Mouse (Mus musculus) limb, embryonic 12.5 days (tissue): Measurements from ENCODE around the gene Ppp1r16b. TPM values are rescaled to one million over a fixed set of nuclear protein-coding genes. Genes with fewer than 3 reads are reported as not detected.

Source experiments
- ATAC-seq: fragments of 200-750 bp; cut with Nextera tagmentation; 2 replicates; pipeline ENCODE4 v1.8.0; 2017; ENCODE audit warnings: low read depth, moderate TSS enrichment; ENCODE audit not compliant: insufficient number of reproducible peaks, insufficient read depth, low FRiP score, low TSS enrichment
- H3K27ac ChIP-seq: fragments of 300-500 bp; sonication (generic); 2 replicates; pipeline ENCODE4 v1.5.1; 2016; ENCODE audit warnings: mild to moderate bottlenecking, moderate library complexity
- H3K27me3 ChIP-seq: fragments of 300-500 bp; sonication (generic); 2 replicates; pipeline ENCODE4 v1.6.1; 2016; ENCODE audit warnings: mild to moderate bottlenecking, moderate library complexity
- H3K36me3 ChIP-seq: fragments of 300-500 bp; sonication (generic); 2 replicates; pipeline ENCODE4 v1.6.1; 2016; ENCODE audit warnings: mild to moderate bottlenecking, moderate library complexity
- H3K4me1 ChIP-seq: fragments of 300-500 bp; sonication (generic); replicated peaks from 2 replicates; pipeline ENCODE4 v1.6.1; 2016
- H3K4me2 ChIP-seq: fragments of 300-500 bp; sonication (generic); 2 replicates; pipeline ENCODE4 v1.6.1; 2016; ENCODE audit warnings: mild to moderate bottlenecking, moderate library complexity
- H3K4me3 ChIP-seq: fragments of 300-500 bp; sonication (generic); replicated peaks from 2 replicates; pipeline ENCODE4 v1.5.1; 2016; ENCODE audit warnings: mild to moderate bottlenecking
- H3K9ac ChIP-seq: fragments of 300-500 bp; sonication (generic); replicated peaks from 2 replicates; pipeline ENCODE4 v1.6.1; 2016; ENCODE audit warnings: mild to moderate bottlenecking, moderate library complexity
- H3K9me3 ChIP-seq: fragments of 300-500 bp; sonication (generic); 2 replicates; pipeline ENCODE4 v1.6.1; 2016; ENCODE audit warnings: mild to moderate bottlenecking, moderate library complexity
- WGBS: fragments of 180-500 bp; shearing (Covaris S2); methylation state at CpG from one replicate; pipeline ENCODE4 v1.1.7; 2016; 5-methylcytosine and 5-hydroxymethylcytosine counted together
- polyA plus RNA-seq: library from polyadenylated mRNA; unstranded; fragments of >200 nt; fragmentation: Nextera tagmentation; extraction: Ambion mirVana; gene quantifications from 2 replicates; pipeline ENCODE4 v1.2.1, GENCODE M21; 2016

Gene Ppp1r16b
- polyA plus RNA-seq, 1 experiment from 2014 or later = 3.3 TPM

DNA sequence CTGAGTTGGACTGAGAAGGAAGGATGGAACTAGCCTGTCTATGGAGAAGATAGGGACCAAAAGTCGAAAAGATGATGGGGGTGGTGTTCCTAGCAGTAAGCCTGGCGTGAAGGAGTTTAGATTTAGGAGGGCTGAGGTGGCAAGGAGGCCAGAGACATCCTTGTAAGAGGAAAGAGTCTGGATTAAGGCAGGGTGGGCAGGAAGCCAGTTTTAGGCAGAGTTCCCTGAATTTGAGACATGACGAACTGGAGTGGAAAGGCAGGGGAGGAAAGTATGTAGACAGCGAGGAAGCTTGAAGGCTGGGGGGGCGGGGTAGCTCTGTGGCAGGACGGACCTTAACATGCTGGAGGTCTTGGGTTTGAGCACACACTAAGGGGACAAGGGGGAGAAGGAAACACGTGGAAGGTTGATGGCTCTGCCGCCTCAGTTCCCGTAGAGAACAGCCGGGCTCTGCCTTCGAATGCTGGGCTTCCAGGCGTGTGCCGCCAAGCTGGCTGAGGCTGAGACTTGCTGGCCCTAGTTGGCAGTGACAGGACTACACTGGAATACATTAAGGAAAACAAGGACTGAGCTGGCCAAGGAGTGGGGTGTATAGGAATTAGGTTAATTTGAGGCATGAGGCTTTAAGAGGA lies 105.0 kb downstream of the Ppp1r16b start:
- Histone ChIP-seq H3K4me1 (peaks cover 48% of the 10 kb centered on the region), H3K9me3 (no peaks in the 10 kb centered on the region), H3K9ac (peak overlapping the region; percentile 73), H3K27me3 (no peaks in the 10 kb centered on the region), H3K4me3 (peak overlapping the region; percentile 76), H3K27ac (no peak overlapping the region), H3K36me3 (peaks cover 22% of the 10 kb centered on the region; the same call in 1 of the 2 replicates), H3K4me2 (peak overlapping the region; percentile 85)
- no peak for ATAC-seq
- 43% methylated on average over 13 of the region's 13 CpGs for WGBS

GRCm38 (mm10) chr2:158771066-158771763 lies 106.0 kb downstream of the Ppp1r16b start:
- WGBS = 43% methylated on average over 11 of the region's 11 CpGs
- Histone ChIP-seq H3K4me2 (peak overlapping the region; percentile 85), H3K27ac (no peak overlapping the region), H3K9me3 (no peaks in the 10 kb centered on the region), H3K36me3 (peaks cover 25% of the 10 kb centered on the region; the same call in 1 of the 2 replicates), H3K4me3 (0 out of 2 replicates have a peak overlapping the region, but pooled peaks have one; percentile 76), H3K4me1 (peaks cover 52% of the 10 kb centered on the region), H3K27me3 (no peaks in the 10 kb centered on the region), H3K9ac (no peak overlapping the region)
- no peak for ATAC-seq

- H3K27ac ChIP-seq = no peak overlapping the region
- H3K9ac ChIP-seq = no peak overlapping the region
- 86% methylated on average over 13 of the region's 13 CpGs for WGBS
- no peaks in the 10 kb centered on the region for H3K27me3 ChIP-seq
- no peak for ATAC-seq
- no peak overlapping the region for H3K4me2 ChIP-seq
- no peaks in the 10 kb centered on the region for H3K9me3 ChIP-seq
- H3K36me3 ChIP-seq = peaks cover 32% of the 10 kb centered on the region; the same call in 1 of the 2 replicates
- no peak overlapping the region for H3K4me3 ChIP-seq
- H3K4me1 ChIP-seq = peaks cover 60% of the 10 kb centered on the region
These were observed 107.6 kb downstream of the Ppp1r16b start for GRCm38 (mm10) chr2:158772808-158773207.

GRCm38 (mm10) chr2:158774886-158775285 lies 109.7 kb downstream of the Ppp1r16b start:
- no peak for ATAC-seq
- no peaks in the 10 kb centered on the region for H3K9me3 ChIP-seq

DNA sequence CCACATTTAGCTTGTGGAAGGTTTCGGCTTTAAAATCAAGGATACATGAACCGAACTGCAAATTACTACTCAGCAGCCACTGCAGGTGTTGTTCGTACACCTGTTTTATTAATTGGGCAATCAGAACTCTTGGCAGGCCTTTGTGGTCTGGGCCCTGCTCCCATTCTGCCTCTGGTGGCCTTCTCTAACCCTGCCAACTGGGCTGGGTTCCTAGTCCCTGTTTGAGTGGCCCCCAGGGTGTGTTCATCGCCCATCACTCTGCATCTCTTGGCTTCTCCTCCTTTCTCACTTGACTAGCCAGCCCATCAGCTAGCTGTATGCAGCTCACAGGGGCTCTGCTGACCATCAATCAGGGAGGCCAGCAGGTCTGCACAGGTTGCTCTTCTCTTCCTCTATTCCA lies 111.5 kb downstream of the Ppp1r16b start:
- Histone ChIP-seq H3K4me3 (no peak overlapping the region), H3K27ac (no peak overlapping the region), H3K9me3 (no peaks in the 10 kb centered on the region), H3K27me3 (no peaks in the 10 kb centered on the region), H3K9ac (0 out of 2 replicates have a peak overlapping the region, but pooled peaks have one; percentile 12), H3K36me3 (peaks cover 57% of the 10 kb centered on the region), H3K4me1 (peaks cover 36% of the 10 kb centered on the region), H3K4me2 (no peak overlapping the region)
- ATAC-seq = no peak
- WGBS = 84% methylated on average over 4 of the region's 4 CpGs

More at GRCm38 (mm10) chr2:158774886-158775285, 109.7 kb downstream of the Ppp1r16b start:
- H3K4me2 ChIP-seq = no peak overlapping the region
- peaks cover 55% of the 10 kb centered on the region for H3K4me1 ChIP-seq
- no peak overlapping the region for H3K27ac ChIP-seq
- H3K4me3 ChIP-seq = no peak overlapping the region
- H3K27me3 ChIP-seq = no peaks in the 10 kb centered on the region
- H3K9ac ChIP-seq = no peak overlapping the region
- H3K36me3 ChIP-seq = peaks cover 39% of the 10 kb centered on the region
- WGBS = 77% methylated on average over 8 of the region's 8 CpGs

DNA sequence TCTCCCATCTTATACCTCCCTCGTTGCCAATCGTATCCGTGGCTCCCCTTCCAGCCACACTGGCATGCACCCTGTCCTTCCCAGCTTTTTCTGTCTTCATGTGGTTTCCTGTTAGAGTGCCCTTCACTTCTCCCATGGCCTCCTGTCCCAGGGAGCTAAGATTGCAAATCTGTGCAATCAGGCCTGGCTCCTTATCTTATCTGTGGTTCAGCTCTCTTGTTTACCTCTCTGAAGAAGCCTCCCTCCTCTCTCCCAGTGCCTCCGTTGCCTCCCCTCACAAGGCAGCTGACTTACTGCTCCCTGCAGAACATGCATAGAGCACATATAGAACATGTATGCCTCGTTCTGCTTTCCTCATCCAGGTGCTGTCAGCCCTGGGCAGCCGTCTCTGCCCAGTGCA lies 112.3 kb downstream of the Ppp1r16b start:
- H3K9me3 ChIP-seq = no peaks in the 10 kb centered on the region
- 63% methylated on average over 6 of the region's 6 CpGs for WGBS
- H3K27ac ChIP-seq = no peak overlapping the region
- H3K9ac ChIP-seq = no peak overlapping the region
- H3K27me3 ChIP-seq = no peaks in the 10 kb centered on the region
- no peak for ATAC-seq
- H3K4me3 ChIP-seq = no peak overlapping the region
- H3K36me3 ChIP-seq = peaks cover 59% of the 10 kb centered on the region
- no peak overlapping the region for H3K4me2 ChIP-seq
- peaks cover 29% of the 10 kb centered on the region for H3K4me1 ChIP-seq

DNA sequence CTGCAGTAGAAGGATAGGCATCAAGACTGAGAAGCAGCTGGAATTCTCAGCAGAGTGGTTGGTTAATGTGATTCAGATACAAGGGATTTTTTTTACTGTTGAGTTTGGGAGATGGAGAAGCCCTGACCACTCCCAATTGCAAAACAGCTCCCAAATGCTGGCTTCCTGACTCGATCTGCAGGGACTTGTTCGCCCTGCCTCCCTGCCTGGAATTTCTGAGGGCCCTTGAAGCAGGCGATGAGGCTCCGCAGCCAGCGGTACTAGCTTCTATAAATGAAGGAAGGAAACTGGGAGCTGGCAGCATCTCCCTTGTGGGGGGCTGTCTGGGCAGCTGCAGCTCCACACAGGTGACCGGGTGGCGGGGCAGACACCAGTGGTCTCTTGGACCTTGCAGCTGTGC lies 113.2 kb downstream of the Ppp1r16b start:
- WGBS = 59% methylated on average over 7 of the region's 7 CpGs
- Histone ChIP-seq H3K4me2 (no peak overlapping the region), H3K27me3 (no peaks in the 10 kb centered on the region), H3K27ac (no peak overlapping the region), H3K4me3 (no peak overlapping the region), H3K9ac (no peak overlapping the region), H3K36me3 (peaks cover 59% of the 10 kb centered on the region), H3K9me3 (no peaks in the 10 kb centered on the region), H3K4me1 (peaks cover 26% of the 10 kb centered on the region)
- ATAC-seq = no peak

DNA sequence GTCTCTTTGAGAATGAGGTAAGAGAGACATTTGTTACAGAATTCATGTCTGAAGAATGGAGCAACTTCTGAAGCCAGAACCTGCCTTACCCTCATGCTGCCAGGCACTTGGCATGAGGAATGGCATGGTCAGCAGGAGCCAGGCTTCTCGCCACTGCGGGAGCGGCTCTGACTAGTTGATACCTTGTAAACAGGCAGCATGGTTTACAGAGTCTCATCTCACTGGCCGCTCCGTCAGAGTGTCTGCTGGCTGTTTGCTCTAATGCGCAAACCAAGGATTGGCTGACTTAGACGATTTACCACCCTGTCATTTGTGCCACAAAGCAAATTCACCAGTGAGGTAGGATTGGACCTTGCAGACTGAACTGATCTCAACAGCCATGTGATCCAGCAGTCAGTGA lies 115.9 kb downstream of the Ppp1r16b start:
- Histone ChIP-seq H3K9ac (no peak overlapping the region), H3K4me2 (no peak overlapping the region), H3K36me3 (peaks cover 74% of the 10 kb centered on the region), H3K4me3 (no peak overlapping the region), H3K27me3 (no peaks in the 10 kb centered on the region), H3K27ac (no peak overlapping the region), H3K9me3 (no peaks in the 10 kb centered on the region), H3K4me1 (peaks cover 17% of the 10 kb centered on the region)
- WGBS = 92% methylated on average over 7 of the region's 7 CpGs
- no peak for ATAC-seq

DNA sequence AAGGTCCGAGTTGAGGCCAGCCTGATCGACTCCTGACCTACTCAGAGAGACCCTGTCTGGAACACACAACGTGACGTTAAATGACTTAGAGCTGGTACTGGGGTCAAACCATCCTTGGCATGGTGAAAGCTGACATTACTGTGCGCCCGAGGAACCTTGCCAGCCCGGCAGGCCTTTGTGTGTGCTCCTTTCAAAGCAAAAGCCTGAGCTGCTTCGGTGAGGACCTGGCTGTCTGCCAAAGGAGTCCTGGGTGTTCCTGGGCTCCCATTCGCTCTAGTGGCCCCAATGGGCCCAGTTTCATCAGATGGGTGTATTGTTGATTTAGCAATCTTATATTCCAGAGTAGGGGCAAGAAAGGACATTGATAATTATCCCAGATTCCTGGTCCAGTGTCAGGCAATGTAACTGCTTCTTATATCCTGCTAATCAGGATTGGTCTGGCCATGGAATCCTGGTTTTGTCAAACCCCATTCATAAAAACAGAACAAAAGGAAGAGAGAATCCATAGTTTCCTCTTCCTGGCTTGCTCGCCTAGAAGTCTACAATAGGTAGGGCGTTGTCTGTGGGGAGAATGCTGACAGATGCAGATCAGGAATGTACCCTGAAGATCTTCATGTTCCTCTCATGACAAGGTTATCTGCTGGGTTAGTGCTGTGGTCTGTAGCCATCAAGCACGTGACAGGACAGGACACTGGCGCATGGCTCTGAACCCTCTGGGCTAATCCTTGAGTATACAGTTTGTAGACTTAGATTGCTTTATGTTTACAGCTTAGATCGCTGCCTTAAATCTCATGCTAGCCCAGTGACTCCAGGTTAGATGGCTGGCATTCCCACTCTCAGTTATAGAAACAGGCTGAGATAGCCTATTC lies 122.0 kb downstream of the Ppp1r16b start:
- no peaks in the 10 kb centered on the region for H3K4me1 ChIP-seq
- H3K27ac ChIP-seq = no peak overlapping the region
- no peak overlapping the region for H3K9ac ChIP-seq
- peaks cover 47% of the 10 kb centered on the region for H3K36me3 ChIP-seq
- no peak overlapping the region for H3K4me2 ChIP-seq
- H3K27me3 ChIP-seq = no peaks in the 10 kb centered on the region
- no peak overlapping the region for H3K4me3 ChIP-seq
- no peak for ATAC-seq
- H3K9me3 ChIP-seq = no peaks in the 10 kb centered on the region
- WGBS = 91% methylated on average over 14 of the region's 14 CpGs

DNA sequence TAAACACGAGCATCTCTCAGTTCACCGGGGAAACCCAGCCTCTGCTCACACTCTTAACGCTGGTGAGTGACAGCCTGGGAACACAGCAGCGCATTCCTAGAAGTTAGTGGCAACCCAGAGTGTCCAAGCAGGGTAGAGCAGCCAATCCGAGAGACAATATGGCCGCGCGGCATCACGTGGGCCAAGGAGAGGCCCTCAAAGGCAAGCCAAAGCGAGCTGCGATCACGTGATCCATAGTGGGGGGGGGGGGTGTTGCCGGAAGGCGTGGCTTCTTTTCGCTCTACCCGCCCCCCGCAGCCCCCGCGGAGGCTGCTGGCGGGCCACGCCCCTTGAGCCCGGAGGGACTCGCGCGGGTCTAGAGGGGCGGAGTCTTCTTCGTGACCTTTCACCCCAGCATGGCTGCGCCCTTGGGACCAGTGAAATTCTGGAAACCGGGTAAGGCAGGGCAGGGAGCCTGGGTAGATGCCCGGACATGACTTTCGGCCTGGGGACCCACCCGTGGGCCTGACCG lies 129.4 kb downstream of the Ppp1r16b start, which contains the start of gene Dhx35:
Gene Dhx35, plus strand, starts transcription at position 314 of the 511 bp plus-strand sequence.
- H3K9ac ChIP-seq = peak within 1 kb of the TSS; percentile 63
- H3K36me3 ChIP-seq = no peaks in the 10 kb centered on the region
- H3K9me3 ChIP-seq = no peaks in the 10 kb centered on the region
- ATAC-seq = peak; percentile 97
- peak within 1 kb of the TSS; percentile 75 for H3K4me2 ChIP-seq
- H3K27me3 ChIP-seq = no peaks in the 10 kb centered on the region
- H3K27ac ChIP-seq = peak within 1 kb of the TSS; percentile 81
- H3K4me3 ChIP-seq = peak within 1 kb of the TSS; percentile 74
- WGBS = under 1% methylated on average over 32 of the region's 33 CpGs
- peaks cover 17% of the 10 kb centered on the region for H3K4me1 ChIP-seq

GRCm38 (mm10) chr2:158795043-158795442 lies 129.8 kb downstream of the Ppp1r16b start:
- Histone ChIP-seq H3K9me3 (no peaks in the 10 kb centered on the region), H3K4me1 (peaks cover 17% of the 10 kb centered on the region), H3K9ac (peak overlapping the region; percentile 63), H3K4me3 (peak overlapping the region; percentile 74), H3K4me2 (peak overlapping the region; percentile 75), H3K27ac (peak overlapping the region; percentile 64), H3K36me3 (no peaks in the 10 kb centered on the region), H3K27me3 (no peaks in the 10 kb centered on the region)
- no peak; the same call in 1 of the 2 replicates for ATAC-seq
- WGBS = 9% methylated on average over 15 of the region's 15 CpGs
